Mouse (Mus musculus): Measurements from ENCODE around the gene Tm9sf1.
A peak's percentile ranks its signal among the peaks of the same experiment; 100 is the strongest.

Tm9sf1 gene

GRCm38 (mm10) chr14:55634874-55635522, 8.6 kb downstream of the Tm9sf1 start:
- no peak for DNase-seq (ENCODE audit: low read depth)

- DNase-seq (ENCODE audit: low read depth), result peak; percentile 88
Measured at GRCm38 (mm10) chr14:55629312-55629711, 14.3 kb downstream of the Tm9sf1 start.

DNA sequence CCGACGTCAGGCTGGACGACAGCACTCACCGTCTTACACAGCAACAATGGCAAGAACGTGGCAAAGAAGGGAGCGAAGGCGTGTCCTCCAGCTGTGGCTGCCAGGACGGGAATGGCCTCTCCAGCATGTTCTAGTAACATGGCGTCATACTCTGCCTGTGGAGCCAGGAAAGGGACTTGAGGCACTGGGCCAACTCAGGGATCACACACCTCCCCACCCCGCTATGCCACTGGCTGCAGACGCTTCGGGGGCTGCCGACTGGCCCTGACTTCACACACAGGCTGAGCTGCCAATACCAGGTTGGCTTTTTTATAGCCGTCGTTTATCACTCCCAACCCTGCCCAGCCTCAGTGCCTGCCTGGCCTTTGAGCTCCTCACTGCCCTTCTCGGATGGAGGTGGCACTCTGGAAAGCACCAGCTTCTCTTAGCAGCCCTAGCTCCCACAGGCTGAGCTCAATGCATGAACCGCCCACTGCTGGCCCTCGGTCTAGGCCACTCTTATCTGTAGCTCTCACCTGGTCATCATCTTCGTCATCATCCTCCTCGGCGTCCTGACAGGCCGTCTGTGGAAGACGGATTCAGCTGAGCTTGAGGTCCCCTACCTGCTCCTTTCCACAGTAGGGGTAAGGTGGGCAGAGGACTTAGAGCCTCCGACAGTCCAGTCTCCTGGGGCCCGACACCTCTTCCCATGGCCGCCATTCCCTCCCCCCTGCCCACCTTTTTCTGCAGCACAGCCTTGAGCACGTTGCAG, 15.4 kb downstream of the Tm9sf1 start:
- DNase-seq (ENCODE audit: low read depth), result no peak

- DNase-seq (ENCODE audit: low read depth), result no peak
Measured at GRCm38 (mm10) chr14:55618486-55619195, 25.0 kb downstream of the Tm9sf1 start.

DNA sequence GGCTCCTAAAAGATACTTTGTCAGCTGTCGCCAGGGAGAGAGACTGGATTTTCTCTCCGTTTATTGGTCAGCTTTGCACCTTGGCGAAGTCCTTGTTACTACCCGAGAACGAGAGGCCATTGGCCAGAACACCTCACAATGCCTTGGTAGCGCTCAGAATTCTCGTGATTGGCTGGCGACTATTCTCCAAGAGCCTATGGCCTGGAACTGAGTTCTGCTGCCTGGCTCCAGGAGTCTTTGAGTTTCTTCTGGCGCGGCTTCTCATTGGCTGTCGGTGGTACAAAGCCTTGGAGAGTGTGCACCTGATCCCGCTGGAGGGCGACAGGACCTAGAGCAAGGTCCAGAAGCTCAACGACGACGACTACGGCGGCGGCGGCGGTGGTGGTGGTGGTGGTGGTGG, 25.8 kb downstream of the Tm9sf1 start, which contains the start of gene Rec8:
Rec8 (plus strand) TSS at position 216 of the 400 bp plus-strand sequence.
- DNase-seq (ENCODE audit: low read depth), result peak; percentile 60

DNA sequence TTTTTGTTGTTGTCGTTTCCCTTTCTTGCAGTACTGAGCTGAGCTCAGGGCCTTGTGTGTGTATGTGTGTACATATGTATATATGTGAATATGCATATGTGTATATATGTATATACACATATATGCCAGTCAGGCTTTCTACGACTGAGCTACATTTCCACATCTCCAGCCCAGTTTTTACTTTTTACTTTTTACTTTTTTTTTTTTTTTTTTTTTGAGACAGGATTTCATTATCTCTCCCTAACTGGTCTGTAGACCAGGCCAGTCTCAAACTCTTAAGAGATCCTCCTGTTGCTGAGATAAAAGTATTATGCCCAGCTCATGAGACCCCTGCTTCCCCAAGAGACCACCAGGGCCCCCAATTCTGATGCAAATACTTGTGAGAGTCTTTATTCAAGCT, 26.8 kb downstream of the Tm9sf1 start:
- no peak for DNase-seq (ENCODE audit: low read depth)

- DNase-seq (ENCODE audit: low read depth), result no peak
Measured at GRCm38 (mm10) chr14:55615876-55616275, 27.7 kb downstream of the Tm9sf1 start.

GRCm38 (mm10) chr14:55614565-55615178, 28.9 kb downstream of the Tm9sf1 start:
- no peak for DNase-seq (ENCODE audit: low read depth)

DNA sequence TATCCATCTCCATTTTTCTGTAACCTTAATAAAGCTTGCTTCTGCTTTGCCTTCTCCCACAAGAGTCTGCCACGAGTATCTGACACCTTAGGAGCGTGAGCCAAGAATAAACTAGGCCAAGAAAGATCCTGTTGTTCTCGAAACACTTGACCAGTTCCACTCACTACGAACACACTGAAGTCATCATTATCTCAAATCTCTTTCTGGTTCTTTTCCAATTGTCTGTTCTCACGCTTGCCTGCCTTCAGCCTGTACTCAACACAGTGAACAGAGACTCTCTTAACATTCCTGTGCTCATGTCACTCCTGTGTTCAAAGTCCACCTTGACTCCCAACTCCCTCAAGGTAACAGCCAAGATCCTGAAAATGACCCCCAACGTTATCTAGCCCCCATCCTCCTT, 30.3 kb downstream of the Tm9sf1 start:
- DNase-seq (ENCODE audit: low read depth), result no peak

DNA sequence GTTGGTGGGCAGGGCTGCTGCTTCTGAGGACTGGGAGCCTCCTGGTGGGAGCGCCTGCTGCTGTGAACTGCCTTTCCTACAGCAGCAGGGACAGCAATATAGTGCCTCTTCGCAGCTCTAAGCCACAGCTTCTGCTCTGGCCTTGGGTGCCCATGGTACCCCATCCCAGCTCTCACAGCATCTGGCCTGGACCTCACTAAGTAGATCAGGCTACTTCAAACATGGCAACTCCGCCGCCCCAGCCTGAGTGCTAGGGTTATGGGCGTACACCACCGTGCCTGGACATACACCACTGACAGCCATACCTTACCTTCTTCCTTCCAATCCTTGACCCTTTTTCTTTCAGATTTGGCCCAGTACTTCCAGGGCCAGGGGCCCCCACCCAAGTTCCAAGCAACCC, 35.3 kb downstream of the Tm9sf1 start:
- no peak for DNase-seq (ENCODE audit: low read depth)

DNA sequence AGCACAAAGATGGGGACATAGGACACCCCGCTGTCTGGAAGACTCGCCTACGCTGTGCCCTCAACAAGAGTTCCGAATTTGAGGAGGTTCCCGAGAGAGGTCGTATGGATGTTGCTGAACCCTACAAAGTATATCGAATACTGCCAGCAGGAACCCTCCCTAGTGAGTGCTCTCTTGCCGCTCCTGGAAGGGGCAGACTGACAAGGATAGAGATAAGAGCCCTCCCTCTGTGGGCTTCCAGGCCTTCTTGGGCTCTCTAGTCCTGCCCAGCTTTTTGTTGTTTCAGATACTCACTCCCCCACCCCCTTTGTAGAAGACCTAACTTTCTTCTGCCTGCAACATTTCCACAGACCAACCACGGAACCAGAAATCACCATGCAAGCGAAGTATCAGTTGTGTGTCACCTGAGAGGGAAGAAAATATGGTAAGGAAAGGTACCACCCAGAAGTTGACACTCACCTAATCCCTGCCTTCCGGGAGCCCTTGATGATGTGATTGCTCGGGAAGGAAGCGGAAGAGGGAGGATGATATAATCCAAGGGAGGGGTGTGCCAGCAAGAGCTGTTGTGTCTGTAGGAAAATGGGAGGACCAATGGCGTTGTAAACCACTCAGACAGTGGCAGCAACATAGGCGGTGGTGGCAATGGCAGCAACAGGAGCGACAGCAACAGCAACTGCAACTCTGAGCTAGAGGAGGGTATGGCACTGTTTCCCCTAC, 37.7 kb downstream of the Tm9sf1 start:
- DNase-seq (ENCODE audit: low read depth), result no peak

DNA sequence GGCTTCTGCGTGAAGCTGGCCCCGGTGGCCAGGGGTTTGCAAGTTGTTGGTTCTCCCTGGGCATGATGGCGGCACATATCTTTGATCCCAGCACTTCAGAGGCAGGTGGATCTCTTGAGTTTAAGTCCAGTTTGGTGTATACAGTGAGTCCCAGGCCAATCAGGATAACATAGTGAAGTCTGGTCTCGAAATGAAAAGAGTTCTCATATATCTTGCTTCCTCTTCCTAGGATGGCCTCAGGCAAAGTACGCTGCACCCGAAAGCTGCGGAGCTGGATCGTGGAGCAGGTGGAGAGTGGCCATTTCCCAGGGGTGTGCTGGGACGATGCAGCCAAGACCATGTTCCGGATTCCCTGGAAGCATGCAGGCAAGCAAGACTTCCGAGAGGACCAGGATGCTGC, 38.8 kb downstream of the Tm9sf1 start:
- DNase-seq (ENCODE audit: low read depth), result peak; percentile 44

DNA sequence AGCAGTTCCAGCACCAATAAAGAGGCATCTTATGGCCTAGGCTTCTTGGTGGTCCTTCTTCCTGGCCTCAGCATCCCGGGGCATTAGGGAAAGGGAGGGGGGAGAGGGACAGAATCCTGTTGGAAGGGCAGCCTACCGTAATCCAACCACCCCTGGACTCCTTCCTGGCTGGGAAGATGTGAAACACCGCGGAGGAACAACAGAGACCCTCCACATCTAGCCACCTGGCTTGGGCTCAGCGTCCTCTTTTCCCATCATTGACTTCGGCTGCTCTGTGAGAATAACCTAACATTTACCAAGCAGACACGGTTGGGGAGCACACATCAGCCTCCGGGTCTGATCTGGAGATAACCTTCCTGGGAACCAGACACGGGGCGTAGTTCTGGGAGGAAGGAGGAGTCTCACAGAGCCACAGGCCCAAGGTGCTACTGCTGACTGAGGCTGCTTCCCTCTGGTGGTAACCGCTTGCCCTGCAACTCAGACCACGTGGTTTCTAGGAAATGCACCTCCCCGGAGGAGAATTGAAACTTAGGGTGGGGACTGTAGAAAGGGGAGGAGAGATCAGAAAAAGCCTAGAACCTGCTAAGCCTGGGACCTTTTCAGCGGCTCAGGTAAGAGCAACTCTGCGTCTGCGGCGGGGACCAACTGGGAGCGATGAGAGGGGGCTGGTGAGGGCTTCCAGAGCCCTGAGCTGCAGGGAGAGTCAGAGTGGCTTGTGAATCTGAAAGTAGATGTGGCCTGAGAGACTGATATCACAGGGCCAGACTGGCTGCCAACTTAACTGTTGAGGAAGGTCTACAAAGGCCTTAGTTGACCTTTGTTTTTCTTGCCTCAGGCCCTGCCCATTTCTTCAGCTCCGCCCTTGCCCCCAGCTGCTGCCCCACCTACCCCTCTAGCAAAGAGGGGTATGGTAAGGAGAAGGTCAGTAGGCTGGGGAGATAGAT, 39.7 kb downstream of the Tm9sf1 start:
- peak; percentile 98 for DNase-seq (ENCODE audit: low read depth)

DNA sequence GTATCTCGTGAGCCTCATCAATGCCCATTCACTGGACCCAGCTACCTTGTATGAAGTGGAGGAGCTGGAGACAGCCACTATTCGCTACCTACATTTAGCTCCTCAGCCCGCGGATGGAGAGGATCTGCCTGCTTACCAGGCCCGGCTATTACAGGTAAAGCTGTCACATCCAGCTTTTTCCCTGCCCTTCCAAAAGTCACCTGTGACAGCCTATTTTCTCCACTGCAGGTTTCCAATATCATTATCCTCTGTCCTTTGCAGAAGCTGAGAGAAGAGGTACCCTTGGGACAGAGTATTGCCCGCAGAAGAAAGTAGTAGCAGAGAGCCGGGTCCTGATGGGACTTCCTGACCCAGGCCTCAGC, 40.4 kb downstream of the Tm9sf1 start, which contains the start of gene Irf9:
Irf9 (plus strand) TSS at position 301 of the 362 bp plus-strand sequence.
- peak; percentile 33 for DNase-seq (ENCODE audit: low read depth)

- no peak for DNase-seq (ENCODE audit: low read depth)
Measured at GRCm38 (mm10) chr14:55598521-55599390, 44.9 kb downstream of the Tm9sf1 start.

GRCm38 (mm10) chr14:55596036-55596690, 47.4 kb downstream of the Tm9sf1 start:
- no peak for DNase-seq (ENCODE audit: low read depth)

GRCm38 (mm10) chr14:55592226-55592625, 51.4 kb downstream of the Tm9sf1 start:
- no peak for DNase-seq (ENCODE audit: low read depth)

DNA sequence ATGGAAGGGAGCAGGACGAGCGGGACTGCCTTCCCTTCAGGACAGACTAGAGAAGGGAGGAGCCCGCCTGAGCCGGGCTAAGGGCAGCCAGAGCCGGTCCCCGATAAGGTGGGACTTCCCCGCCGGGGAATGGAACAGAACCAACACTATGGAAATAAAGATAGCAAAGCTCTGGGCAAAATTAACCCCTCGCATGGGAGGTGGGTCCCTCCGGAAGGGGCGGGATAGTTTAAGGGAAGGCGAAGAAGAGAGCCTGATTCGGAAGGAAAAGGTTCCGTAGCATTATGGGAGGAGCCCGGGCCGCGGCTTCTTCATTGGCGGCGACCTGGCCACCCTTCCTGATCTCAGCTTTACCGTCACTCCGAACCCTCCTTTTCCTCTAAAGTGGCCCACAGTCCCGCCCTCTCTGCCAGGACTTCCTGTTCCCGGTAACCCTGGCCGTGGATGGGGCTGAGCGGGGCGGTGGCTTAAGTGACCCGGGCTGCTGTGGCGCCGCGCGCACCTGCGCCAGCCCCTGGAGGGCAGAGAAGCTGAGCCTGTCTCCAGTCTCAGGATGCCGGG, 52.2 kb downstream of the Tm9sf1 start, which contains the start of gene Rnf31:
Rnf31 (plus strand) TSS at position 378 of the 561 bp plus-strand sequence.
- peak; percentile 89 for DNase-seq (ENCODE audit: low read depth)
